Mouse (Mus musculus) midbrain, embryonic 16.5 days (tissue): ENCODE results near the gene Dcaf10. TPM values are rescaled to one million over a fixed set of nuclear protein-coding genes. Genes with fewer than 3 reads are reported as not detected.
A peak's percentile ranks its signal among the peaks of the same experiment; 100 is the strongest.

Source experiments
- ATAC-seq: fragments of 200-750 bp; cut with Nextera tagmentation; 2 replicates; pipeline ENCODE4 v1.8.0; 2017; ENCODE audit warnings: moderate TSS enrichment
- H3K27ac ChIP-seq: fragments of 300-500 bp; sonication (generic); 2 replicates; pipeline ENCODE4 v1.5.1; 2014; ENCODE audit warnings: mild to moderate bottlenecking, low read length, mixed read lengths
- H3K27me3 ChIP-seq: fragments of 300-500 bp; sonication (generic); 2 replicates; pipeline ENCODE4 v1.6.1; 2014; ENCODE audit warnings: low read depth, low read length, mixed read lengths; ENCODE audit not compliant: control insufficient read depth, insufficient read depth
- H3K36me3 ChIP-seq: fragments of 300-500 bp; sonication (generic); 2 replicates; pipeline ENCODE4 v1.6.1; 2014; ENCODE audit warnings: mild to moderate bottlenecking, low read length, moderate library complexity, mixed read lengths; ENCODE audit not compliant: control insufficient read depth, insufficient read depth
- H3K4me1 ChIP-seq: fragments of 300-500 bp; sonication (generic); 2 replicates; pipeline ENCODE4 v1.6.1; 2014; ENCODE audit warnings: mild to moderate bottlenecking, low read length, mixed read lengths; ENCODE audit not compliant: control insufficient read depth, insufficient read depth
- H3K4me2 ChIP-seq: fragments of 300-500 bp; sonication (generic); 2 replicates; pipeline ENCODE4 v1.6.1; 2014; ENCODE audit warnings: mild to moderate bottlenecking, low read length, mixed read lengths
- H3K4me3 ChIP-seq: fragments of 300-500 bp; sonication (generic); 2 replicates; pipeline ENCODE4 v1.5.1; 2014; ENCODE audit warnings: low read depth, mild to moderate bottlenecking, low read length, moderate library complexity, mixed read lengths
- H3K9ac ChIP-seq: fragments of 300-500 bp; sonication (generic); 2 replicates; pipeline ENCODE4 v1.6.1; 2014; ENCODE audit warnings: low read depth, low read length, mixed read lengths
- H3K9me3 ChIP-seq: fragments of 300-500 bp; sonication (generic); replicated peaks from 2 replicates; pipeline ENCODE4 v1.6.1; 2014; ENCODE audit warnings: mild to moderate bottlenecking, low read length, mixed read lengths; ENCODE audit not compliant: control insufficient read depth, poor library complexity, severe bottlenecking
- WGBS: fragments of 180-500 bp; shearing (Covaris S2); extraction: QIAGEN DNeasy Blood & Tissue Kit; methylation state at CpG from one replicate; pipeline ENCODE4 v1.1.7; 2014; 5-methylcytosine and 5-hydroxymethylcytosine counted together
- polyA plus RNA-seq: library from polyadenylated mRNA; unstranded; fragments of >200 nt; fragmentation: Nextera tagmentation; extraction: Ambion mirVana; gene quantifications from 2 replicates; pipeline ENCODE4 v1.2.1, GENCODE M21; 2015

Gene Dcaf10
- polyA plus RNA-seq, 1 experiment from 2014 or later, result 7.7 TPM

GRCm38 (mm10) chr4:45409270-45409669, 67.4 kb downstream of the Dcaf10 start:
- Histone ChIP-seq H3K4me3 (peak overlapping the region; percentile 58), H3K4me2 (peak overlapping the region; percentile 92), H3K27ac (peak overlapping the region; percentile 83), H3K36me3 (0 out of 2 replicates have a peak, but pooled peaks cover 3% of the 10 kb centered on the region), H3K4me1 (peaks cover 24% of the 10 kb centered on the region), H3K27me3 (no peaks in the 10 kb centered on the region), H3K9me3 (no peaks in the 10 kb centered on the region), H3K9ac (peak overlapping the region; percentile 79)
- 2% methylated on average over 10 of the region's 10 CpGs for WGBS
- peak; percentile 47 for ATAC-seq

- WGBS, result 90% methylated on average over 8 of the region's 8 CpGs
- Histone ChIP-seq H3K27ac (no peak overlapping the region), H3K36me3 (no peaks in the 10 kb centered on the region), H3K27me3 (no peaks in the 10 kb centered on the region), H3K4me3 (no peak overlapping the region), H3K9ac (no peak overlapping the region), H3K9me3 (no peaks in the 10 kb centered on the region), H3K4me1 (peaks cover 15% of the 10 kb centered on the region), H3K4me2 (no peak overlapping the region)
- ATAC-seq, result no peak
Measured at GRCm38 (mm10) chr4:45411181-45411790, 69.4 kb downstream of the Dcaf10 start.

- Histone ChIP-seq H3K27me3 (no peaks in the 10 kb centered on the region), H3K36me3 (no peaks in the 10 kb centered on the region), H3K27ac (no peak overlapping the region), H3K4me2 (no peak overlapping the region), H3K4me3 (no peak overlapping the region), H3K9ac (no peak overlapping the region), H3K9me3 (no peaks in the 10 kb centered on the region), H3K4me1 (peaks cover 1% of the 10 kb centered on the region)
- 73% methylated on average over 16 of the region's 16 CpGs for WGBS
- no peak for ATAC-seq
Measured at GRCm38 (mm10) chr4:45412433-45413192, 70.7 kb downstream of the Dcaf10 start.

- WGBS, result 87% methylated on average over 9 of the region's 9 CpGs
- H3K9me3 ChIP-seq, result no peaks in the 10 kb centered on the region
- H3K4me1 ChIP-seq, result peaks cover 4% of the 10 kb centered on the region
- H3K4me3 ChIP-seq, result no peak overlapping the region
- H3K4me2 ChIP-seq, result no peak overlapping the region
- H3K27ac ChIP-seq, result no peak overlapping the region
- ATAC-seq, result no peak
- H3K27me3 ChIP-seq, result no peaks in the 10 kb centered on the region
- H3K36me3 ChIP-seq, result no peaks in the 10 kb centered on the region
- no peak overlapping the region for H3K9ac ChIP-seq
Measured at GRCm38 (mm10) chr4:45413674-45414338, 71.9 kb downstream of the Dcaf10 start.

- Histone ChIP-seq H3K27ac (no peak overlapping the region), H3K4me1 (peaks cover 8% of the 10 kb centered on the region), H3K4me3 (no peak overlapping the region), H3K36me3 (no peaks in the 10 kb centered on the region), H3K9me3 (no peaks in the 10 kb centered on the region), H3K27me3 (no peaks in the 10 kb centered on the region), H3K4me2 (no peak overlapping the region), H3K9ac (no peak overlapping the region)
- WGBS, result 74% methylated on average over 7 of the region's 7 CpGs
- ATAC-seq, result no peak
Measured at GRCm38 (mm10) chr4:45416314-45416713, 74.4 kb downstream of the Dcaf10 start.

- Histone ChIP-seq H3K4me1 (peaks cover 10% of the 10 kb centered on the region), H3K36me3 (no peaks in the 10 kb centered on the region), H3K4me3 (no peak overlapping the region), H3K4me2 (peak overlapping the region; percentile 40), H3K27ac (no peak overlapping the region), H3K27me3 (no peaks in the 10 kb centered on the region), H3K9me3 (no peaks in the 10 kb centered on the region), H3K9ac (0 out of 2 replicates have a peak overlapping the region, but pooled peaks have one; percentile 37)
- ATAC-seq, result peak; percentile 41; the same call in 1 of the 2 replicates
- 10% methylated on average over 10 of the region's 11 CpGs for WGBS
Measured at GRCm38 (mm10) chr4:45418229-45418950, 76.5 kb downstream of the Dcaf10 start.

GRCm38 (mm10) chr4:45419051-45419450, 77.2 kb downstream of the Dcaf10 start:
- no peaks in the 10 kb centered on the region for H3K36me3 ChIP-seq
- H3K4me1 ChIP-seq, result peaks cover 10% of the 10 kb centered on the region
- no peaks in the 10 kb centered on the region for H3K27me3 ChIP-seq
- no peaks in the 10 kb centered on the region for H3K9me3 ChIP-seq
- no peak overlapping the region for H3K4me2 ChIP-seq
- 0 out of 2 replicates have a peak, but pooled peaks have one; percentile 9 for ATAC-seq
- H3K27ac ChIP-seq, result no peak overlapping the region
- no peak overlapping the region for H3K9ac ChIP-seq
- 78% methylated on average over 4 of the region's 4 CpGs for WGBS
- no peak overlapping the region for H3K4me3 ChIP-seq

GRCm38 (mm10) chr4:45420733-45421132, 78.8 kb downstream of the Dcaf10 start:
- Histone ChIP-seq H3K9ac (0 out of 2 replicates have a peak overlapping the region, but pooled peaks have one; percentile 46), H3K27ac (no peak overlapping the region; the same call in 1 of the 2 replicates), H3K4me2 (no peak overlapping the region), H3K4me1 (peaks cover 10% of the 10 kb centered on the region), H3K36me3 (no peaks in the 10 kb centered on the region), H3K9me3 (no peaks in the 10 kb centered on the region), H3K27me3 (no peaks in the 10 kb centered on the region), H3K4me3 (no peak overlapping the region)
- ATAC-seq, result no peak
- WGBS, result 37% methylated on average over 3 of the region's 3 CpGs
